Mouse (Mus musculus): ENCODE measurements around the gene Fam213b. TPM values are rescaled to one million over a fixed set of nuclear protein-coding genes. Genes with fewer than 3 reads are reported as not detected.

Gene Fam213b
- total RNA-seq, 2 experiments from 2014 or later = 82.5 to 98.2 TPM

- peak in 1 of 2 experiments; percentile 53 for DNase-seq
Measured at GRCm38 (mm10) chr4:154925413-154925812, 26.5 kb upstream of the Fam213b start.

- DNase-seq = no peak
Measured at GRCm38 (mm10) chr4:154922931-154923330, 24.0 kb upstream of the Fam213b start.

DNA sequence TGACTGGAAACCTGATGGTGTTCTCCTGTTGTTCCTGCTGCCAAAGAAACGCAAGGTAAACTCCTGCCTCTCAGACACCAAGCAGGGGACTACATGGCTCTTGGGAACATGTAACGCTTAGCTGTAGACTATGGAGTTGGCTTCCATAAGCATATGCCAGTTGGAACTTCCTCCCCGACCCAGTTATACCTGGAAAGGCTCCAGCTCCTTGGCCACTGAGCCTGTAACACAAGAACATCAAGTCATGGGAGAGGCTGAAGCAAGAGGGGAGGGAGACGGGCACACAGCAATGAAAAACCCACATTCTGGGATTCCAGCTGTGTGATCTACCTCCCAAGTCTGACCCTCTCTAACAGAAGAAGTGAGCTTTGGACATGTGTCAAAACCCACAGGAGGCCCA is 23.4 kb upstream of the Fam213b start:
- no peak for DNase-seq

DNA sequence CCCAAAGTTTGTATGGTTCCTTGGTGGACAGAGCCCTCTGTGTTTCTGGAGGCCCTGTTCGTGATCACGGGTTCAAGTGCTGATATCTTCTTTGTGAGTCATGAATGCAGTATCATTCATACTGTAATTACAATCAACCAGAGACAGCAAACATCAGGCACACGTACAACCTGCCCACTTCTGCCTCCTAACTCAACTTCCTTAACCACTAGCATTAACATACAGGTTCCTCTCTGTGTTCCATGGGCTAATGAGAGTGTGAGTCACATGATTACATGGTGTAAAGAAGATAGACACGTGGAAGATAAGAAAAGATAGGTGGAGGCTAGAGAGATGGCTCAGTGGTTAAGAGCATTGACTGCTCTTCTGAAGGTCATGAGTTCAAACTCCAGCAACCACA is 17.7 kb upstream of the Fam213b start:
- DNase-seq = no peak

DNA sequence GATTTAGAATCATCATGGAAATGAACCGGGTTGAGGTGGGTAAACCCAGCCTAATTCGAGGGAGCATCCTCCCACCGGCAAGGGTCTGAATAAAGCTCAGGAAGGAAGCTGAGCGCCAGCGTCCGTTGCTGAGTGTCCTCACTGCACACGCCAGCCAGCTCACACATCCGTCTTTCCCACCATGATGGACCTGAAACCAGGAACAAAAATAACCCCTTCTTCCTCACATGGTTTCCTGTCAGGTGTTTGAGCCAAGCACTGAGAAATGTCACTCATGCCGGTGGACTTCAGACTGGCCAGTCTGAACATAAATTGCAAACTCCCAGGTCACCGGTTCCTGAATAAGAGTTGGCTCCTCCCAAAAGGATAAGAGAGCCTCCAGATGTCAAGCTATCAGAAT is 16.4 kb upstream of the Fam213b start:
- DNase-seq = no peak

- DNase-seq = no peak
Measured at GRCm38 (mm10) chr4:154914707-154915106, 15.8 kb upstream of the Fam213b start.

DNA sequence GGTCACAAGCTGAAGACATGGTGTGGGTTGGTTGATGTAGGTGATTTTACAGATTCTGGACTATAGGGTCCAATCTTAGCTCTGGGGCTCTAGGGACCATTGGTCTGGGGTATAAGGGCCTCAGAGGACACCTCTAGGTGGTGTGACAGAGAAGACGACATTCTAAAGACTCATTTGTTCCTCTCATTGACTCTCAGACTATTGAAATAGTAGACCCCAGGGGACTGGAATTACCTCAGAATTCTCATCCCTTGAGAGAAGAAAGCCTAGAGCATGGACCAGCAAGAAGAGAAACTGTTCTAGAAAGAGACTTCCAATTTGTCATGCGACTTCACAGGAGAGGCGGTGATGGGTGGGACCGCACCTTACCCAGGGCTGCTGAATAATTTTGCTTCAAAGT is 15.3 kb upstream of the Fam213b start:
- no peak for DNase-seq

DNA sequence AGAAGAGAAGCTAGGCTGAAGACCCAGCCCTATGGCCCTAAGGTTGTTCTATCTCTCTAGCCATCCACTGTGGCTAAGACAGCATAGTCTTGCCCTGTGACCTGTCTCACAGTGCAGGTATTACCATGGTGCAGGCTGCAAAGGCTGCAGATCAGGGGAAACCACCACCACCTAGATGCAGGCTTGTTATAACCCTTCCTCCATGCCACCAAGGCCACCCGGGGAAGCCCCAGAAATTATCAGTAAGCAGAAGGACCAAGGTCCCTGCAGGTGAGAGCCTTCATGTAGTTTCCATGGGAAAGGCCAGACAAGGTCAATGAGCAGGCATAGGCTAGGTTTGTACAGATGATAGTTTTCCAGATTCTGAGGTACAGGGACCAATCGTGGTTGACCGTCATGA is 14.9 kb upstream of the Fam213b start:
- DNase-seq = no peak

- no peak for DNase-seq
Measured at GRCm38 (mm10) chr4:154911644-154912043, 12.7 kb upstream of the Fam213b start.

DNA sequence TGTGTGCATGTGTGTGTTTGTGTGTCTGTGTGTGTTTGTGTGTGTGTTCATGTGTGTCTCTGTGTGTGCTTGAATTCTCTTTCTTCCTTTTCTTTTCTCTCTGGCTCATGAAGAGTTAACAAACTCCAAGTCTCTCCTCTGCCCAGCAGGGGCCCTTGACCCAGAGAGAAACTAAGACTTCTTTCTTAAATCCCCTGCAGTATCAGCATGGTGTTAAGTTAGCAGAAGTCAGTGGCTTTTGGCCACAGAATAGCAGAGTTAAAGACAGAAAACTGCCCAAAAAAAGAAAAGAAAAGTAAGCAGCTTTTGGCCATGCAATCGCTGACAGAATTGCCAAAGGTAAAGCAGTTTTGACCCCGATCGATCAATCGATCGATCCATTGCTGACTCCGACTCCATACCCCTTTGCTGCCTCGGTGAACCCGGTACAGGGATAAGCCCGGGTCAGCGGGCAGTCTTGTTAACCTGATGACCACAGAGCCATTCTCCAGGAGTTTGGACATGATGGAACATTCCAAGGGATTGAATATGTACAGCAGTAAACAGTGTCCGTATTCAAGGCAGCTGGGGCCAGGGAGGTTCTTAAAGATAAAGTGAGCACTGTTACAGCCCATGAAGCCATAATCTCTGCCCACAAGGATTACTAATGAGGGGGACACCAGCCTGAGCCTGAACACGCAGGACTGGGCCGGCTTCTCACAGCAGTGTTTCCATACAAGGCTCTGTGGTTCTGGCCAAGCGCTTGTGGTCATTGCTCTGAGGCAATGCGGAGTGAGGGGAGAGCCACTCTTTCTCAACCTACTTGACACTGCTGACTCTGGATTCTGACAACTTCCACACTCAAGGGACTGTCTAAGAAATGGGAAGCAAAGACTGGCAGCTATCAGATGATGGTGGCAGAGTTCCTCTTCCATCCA is 11.9 kb upstream of the Fam213b start:
- DNase-seq = peak; percentile 32 to 58

DNA sequence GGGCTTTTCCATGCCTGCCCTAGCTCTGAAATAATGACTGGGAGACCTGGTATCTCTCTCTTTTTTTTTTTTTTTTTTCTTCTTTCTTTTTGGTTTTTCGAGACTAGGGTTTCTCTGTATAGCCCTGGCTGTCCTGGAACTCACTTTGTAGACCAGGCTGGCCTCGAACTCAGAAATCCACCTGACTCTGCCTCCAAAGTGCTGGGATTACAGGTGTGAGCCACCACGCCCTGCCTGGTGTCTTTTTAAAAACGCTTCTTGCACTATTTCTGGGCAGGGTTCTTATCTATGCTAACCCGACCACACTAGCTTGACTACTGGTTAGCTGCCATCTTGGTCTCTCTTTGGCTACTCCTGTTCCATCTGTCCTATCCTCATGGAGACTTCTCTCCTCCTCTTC is 9.6 kb upstream of the Fam213b start:
- DNase-seq = no peak

- DNase-seq = peak; percentile 62 to 84
Measured at GRCm38 (mm10) chr4:154907833-154908232, 8.9 kb upstream of the Fam213b start.

DNA sequence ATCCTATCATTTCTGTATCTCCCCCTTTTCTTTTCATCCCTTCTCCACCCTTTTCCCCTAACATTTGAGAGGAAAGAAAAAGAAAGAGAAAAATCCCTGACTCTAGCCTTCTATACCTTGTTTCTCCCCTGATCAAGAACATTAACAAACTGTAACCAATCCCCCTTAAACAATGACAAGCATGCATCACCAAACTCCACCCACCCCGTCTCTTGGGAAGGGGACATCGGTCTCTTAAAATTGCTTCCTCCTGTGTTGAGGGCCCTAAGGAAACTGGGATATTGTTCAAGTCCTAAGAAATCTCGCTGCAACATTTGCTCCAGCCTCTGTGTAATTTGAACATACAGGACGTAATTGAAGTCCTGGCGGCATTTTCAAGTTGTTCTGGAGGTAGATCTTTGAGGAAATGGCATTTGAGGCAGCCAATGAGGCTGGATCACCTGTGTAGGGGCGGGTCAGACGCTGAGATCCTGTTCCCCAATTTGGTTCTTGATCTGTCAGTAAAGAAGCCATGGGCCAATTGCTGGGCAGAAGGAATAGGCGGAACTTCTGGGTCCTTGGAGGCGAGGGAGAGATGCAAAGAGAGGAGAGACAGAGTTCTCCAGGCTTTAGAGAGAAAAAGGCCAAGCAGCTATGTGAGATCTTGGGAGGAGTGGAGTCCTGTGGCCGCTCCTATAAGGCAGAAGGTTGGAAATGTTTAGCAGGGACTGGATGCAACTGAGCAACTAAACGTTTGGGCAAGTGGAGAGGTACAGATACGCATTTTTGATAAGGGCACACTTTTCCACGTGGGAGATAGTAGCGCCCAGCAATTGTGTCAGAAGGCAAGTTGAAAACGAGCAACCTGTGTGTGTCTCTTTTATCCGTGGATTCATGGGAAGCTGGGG is 5.5 kb upstream of the Fam213b start:
- DNase-seq = peak; percentile 73 to 85

DNA sequence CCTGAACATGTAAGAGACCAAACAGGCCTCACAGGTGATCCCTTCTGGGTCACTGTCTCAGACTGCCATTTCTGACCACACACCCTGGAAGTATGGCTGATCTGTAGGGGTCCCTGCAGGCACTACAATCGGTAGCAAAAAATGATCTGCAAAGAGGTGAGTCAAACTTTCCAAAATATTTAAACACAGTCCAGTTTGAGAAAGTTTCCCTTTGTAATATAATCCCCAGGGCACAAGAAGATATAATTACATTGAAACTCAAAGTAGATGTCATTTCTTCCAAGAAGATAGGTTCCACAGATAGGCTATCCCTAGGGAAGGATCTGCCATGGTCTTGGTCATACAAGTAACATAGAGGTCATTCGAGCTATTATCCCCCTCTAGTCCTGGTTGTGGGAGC is 3.4 kb upstream of the Fam213b start:
- no peak for DNase-seq

DNA sequence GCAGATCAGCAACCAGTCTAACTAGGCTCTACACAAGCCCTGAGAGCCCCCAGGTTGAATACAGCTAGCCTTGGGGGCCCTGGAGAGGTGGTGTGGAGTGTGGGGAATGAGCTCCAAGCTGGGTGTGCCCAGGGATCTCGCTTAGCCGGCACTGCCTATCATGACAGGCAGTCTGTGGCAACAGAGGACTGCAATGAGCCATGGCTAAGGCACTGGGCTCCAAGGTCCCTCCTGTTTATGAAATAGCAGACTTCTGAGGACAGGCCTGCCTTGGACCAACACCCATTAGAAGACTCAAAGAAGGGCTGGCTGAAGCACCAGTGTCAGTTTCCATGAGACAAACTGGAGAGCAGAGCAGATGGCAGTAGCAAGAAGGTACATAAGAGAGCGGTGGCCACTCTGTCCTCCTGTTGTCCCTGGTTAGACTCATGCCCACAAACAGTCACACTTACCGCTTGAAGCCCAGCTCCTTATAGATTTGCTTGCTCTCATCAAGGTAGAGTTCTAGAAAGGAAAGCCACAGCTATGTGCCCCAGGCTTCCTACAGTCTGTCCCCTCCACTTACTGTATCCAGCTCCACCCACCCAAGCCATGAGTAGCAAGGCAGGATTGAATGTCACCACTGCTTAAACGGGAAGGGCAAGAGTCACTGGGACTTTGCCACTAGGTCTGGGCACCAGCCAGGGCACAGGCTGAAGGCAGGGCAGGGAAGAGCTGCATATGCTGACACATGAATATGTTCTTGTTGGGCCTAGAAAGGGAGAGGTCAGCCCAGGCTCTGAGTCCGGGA is 1.1 kb downstream of the Fam213b start:
- peak; percentile 45 to 60 for DNase-seq

- no peak for DNase-seq
Measured at GRCm38 (mm10) chr4:154895549-154895948, 3.4 kb downstream of the Fam213b start.

GRCm38 (mm10) chr4:154890887-154891286 is 8.0 kb downstream of the Fam213b start:
- DNase-seq = no peak

- DNase-seq = no peak
Measured at GRCm38 (mm10) chr4:154887593-154888250, 11.2 kb downstream of the Fam213b start.

DNA sequence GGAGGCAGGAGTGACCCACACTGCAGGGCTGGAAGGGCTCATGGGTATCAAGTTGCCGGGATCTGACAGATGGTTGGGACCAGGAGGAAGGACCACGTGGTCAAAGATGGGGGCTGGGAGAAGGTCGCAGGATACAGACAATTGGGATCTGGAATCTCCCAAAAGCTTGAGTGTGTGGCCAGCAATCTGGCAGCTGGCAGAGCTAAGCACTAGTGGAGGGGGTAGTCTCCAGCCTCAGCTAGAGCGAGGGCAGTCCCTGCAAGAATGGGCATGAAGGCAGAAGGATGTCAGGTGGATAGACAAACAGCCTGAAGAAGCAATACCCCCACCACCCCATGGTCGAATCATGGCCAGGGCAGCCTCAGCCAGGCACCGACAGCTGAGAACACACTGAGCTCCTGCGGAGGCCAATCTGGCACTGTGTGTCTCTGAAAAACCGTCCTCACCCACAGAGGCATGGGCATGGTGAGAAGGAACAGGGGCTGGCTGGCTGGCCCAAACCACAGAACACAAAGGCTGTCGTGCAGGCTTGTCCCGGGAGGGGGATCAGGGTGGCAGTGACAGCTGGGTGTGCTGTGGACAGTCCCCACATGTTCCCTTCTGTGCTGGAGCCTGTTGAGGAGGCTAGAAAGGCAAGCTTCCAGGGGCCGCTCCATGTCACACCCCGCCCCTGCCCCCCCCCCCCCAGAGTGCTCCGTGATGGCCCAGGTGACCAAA is 11.9 kb downstream of the Fam213b start:
- no peak for DNase-seq

DNA sequence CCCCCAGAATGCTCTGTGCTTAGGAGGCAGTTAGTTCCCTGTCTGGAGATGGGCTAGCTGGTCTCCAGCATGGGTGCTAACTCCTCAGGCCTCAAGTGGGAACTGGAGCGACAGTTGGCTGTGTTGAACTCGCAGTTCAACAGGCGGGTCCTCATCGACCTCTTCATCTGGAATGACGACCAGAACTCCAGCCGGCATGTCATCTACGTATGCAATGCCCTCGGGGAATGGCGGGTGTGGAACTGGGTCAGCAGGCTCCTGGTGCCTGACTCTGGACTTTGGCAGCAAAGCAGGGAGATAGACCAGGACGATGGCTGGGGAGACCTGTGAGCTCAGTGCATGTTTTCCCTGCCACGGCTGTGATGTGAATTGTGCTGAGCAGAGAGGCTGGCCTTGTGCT is 13.5 kb downstream of the Fam213b start:
- no peak for DNase-seq
